15 mouse cellular contexts compared by ENCODE assay signal in genomic region chr9:32749721-32750480, GRCm38 (mm10).
DNase-seq lines count a peak whose midpoint lies in the region; ATAC-seq and TF ChIP-seq lines count a peak whose summit lies in the region.
"Had no signal": no experiment of that assay in that cellular context is flagged by ENCODE, and none has a peak within 500 bp of the region (broad histone marks: within the 10 kb centered on the region; RNA-seq: fewer than 3 reads in every experiment).

No protein-coding gene starts in this region.

- no peak overlapping the region for H3K4me2 ChIP-seq in heart, embryonic 15.5 days
- H3K4me2 ChIP-seq: embryonic facial prominence, embryonic 12.5 days; liver, embryonic 15.5 days; midbrain, embryonic 13.5 days had no signal

- peaks cover 24% of the 10 kb centered on the region for H3K4me1 ChIP-seq in heart, embryonic 15.5 days (replicated peaks)
- peaks cover 7% of the 10 kb centered on the region for H3K4me1 ChIP-seq in embryonic fibroblast, embryonic 13.5 days (ENCODE audit: control insufficient read depth, insufficient read depth, low read length)
- H3K4me1 ChIP-seq: embryonic facial prominence, embryonic 12.5 days; liver, embryonic 15.5 days; midbrain, embryonic 13.5 days had no signal

- TF ChIP-seq POLR2A in embryonic fibroblast, embryonic 13.5 days (IDR thresholded peaks at IDR 0.05; ENCODE audit: low read depth, low read length): no peak

- no peak overlapping the region for H3K9ac ChIP-seq in heart, embryonic 15.5 days
- H3K9ac ChIP-seq: embryonic facial prominence, embryonic 12.5 days; liver, embryonic 15.5 days; midbrain, embryonic 13.5 days had no signal

- 53% methylated on average over 13 of the region's 13 CpGs for WGBS in heart, embryonic 15.5 days

- no peaks in the 10 kb centered on the region for H3K9me3 ChIP-seq in heart, embryonic 15.5 days (replicated peaks)
- H3K9me3 ChIP-seq: embryonic facial prominence, embryonic 12.5 days; liver, embryonic 15.5 days; midbrain, embryonic 13.5 days had no signal

- no peaks in the 10 kb centered on the region for H3K27me3 ChIP-seq in heart, embryonic 15.5 days
- H3K27me3 ChIP-seq: embryonic facial prominence, embryonic 12.5 days; liver, embryonic 15.5 days; midbrain, embryonic 13.5 days had no signal

- DNase-seq in heart, postnatal 4 days: no peak
- DNase-seq in 3134 (ENCODE audit: extremely low read depth, insufficient read length, low spot score) (peak; percentile 20), A20 (ENCODE audit: low read depth, low spot score) (peak; percentile 50)
- no peak for DNase-seq in kidney, adult 11 months
- DNase-seq: cerebellum, adult 11 months; cerebellum, postnatal 36 days; kidney, postnatal 25 days had no signal

- H3K27ac ChIP-seq in heart, embryonic 15.5 days: peak overlapping the region; percentile 18
- H3K27ac ChIP-seq in embryonic fibroblast, embryonic 13.5 days (ENCODE audit: insufficient read depth, low read length): peak overlapping the region; percentile 47
- H3K27ac ChIP-seq: embryonic facial prominence, embryonic 12.5 days; liver, embryonic 15.5 days; midbrain, embryonic 13.5 days had no signal

- no peak for TF ChIP-seq CTCF in embryonic fibroblast, embryonic 13.5 days (IDR thresholded peaks at IDR 0.05; ENCODE audit: borderline replicate concordance, insufficient read depth, low read length)

- peaks cover 6% of the 10 kb centered on the region; the same call in 1 of the 2 replicates for H3K36me3 ChIP-seq in heart, embryonic 15.5 days
- H3K36me3 ChIP-seq: G1E; liver, embryonic 15.5 days; midbrain, embryonic 13.5 days had no signal

- ATAC-seq in heart, embryonic 15.5 days (replicated peaks; ENCODE audit: insufficient number of reproducible peaks, insufficient read depth, low FRiP score, low read depth): no peak
- no peak for ATAC-seq in megakaryocyte progenitor cell, adult 5-6 weeks (replicated peaks; ENCODE audit: poor library complexity)
- ATAC-seq: intestine, embryonic 16.5 days; midbrain, embryonic 13.5 days had no signal

- H3K4me3 ChIP-seq in heart, embryonic 15.5 days: no peak overlapping the region
- H3K4me3 ChIP-seq in embryonic fibroblast, embryonic 13.5 days (ENCODE audit: insufficient read depth, low read length): no peak overlapping the region
- H3K4me3 ChIP-seq: embryonic facial prominence, embryonic 12.5 days; liver, embryonic 15.5 days; midbrain, embryonic 13.5 days had no signal

Comparison
In these comparisons a context has a peak if more than half of its experiments do, and no peak if none do; other contexts are left out.
1. DNase-seq: peak in 3134 (single experiment) and A20 (single experiment); none in heart, postnatal 4 days (single experiment) and kidney, adult 11 months (single experiment).